Mouse (Mus musculus) forebrain, embryonic 16.5 days (tissue): ENCODE measurements around the gene Mettl9. TPM values are rescaled to one million over a fixed set of nuclear protein-coding genes. Genes with fewer than 3 reads are reported as not detected.

Experiments used
- ATAC-seq: fragments of 200-750 bp; cut with Nextera tagmentation; 2 replicates; pipeline ENCODE4 v1.8.0; 2017; ENCODE audit warnings: mild to moderate bottlenecking, moderate library complexity
- H3K27ac ChIP-seq: fragments of 300-500 bp; sonication (generic); 2 replicates; pipeline ENCODE4 v1.5.1; 2014; ENCODE audit warnings: low read length, control low read depth
- H3K27me3 ChIP-seq: fragments of 300-500 bp; sonication (generic); replicated peaks from 2 replicates; pipeline ENCODE4 v1.6.1; 2014; ENCODE audit warnings: low read length; ENCODE audit not compliant: control insufficient read depth, insufficient read depth
- H3K36me3 ChIP-seq: fragments of 300-500 bp; sonication (generic); 2 replicates; pipeline ENCODE4 v1.6.1; 2014; ENCODE audit not compliant: control insufficient read depth, insufficient read depth
- H3K4me1 ChIP-seq: fragments of 300-500 bp; sonication (generic); replicated peaks from 2 replicates; pipeline ENCODE4 v1.6.1; 2014; ENCODE audit warnings: low read length; ENCODE audit not compliant: control insufficient read depth, insufficient read depth
- H3K4me2 ChIP-seq: fragments of 300-500 bp; sonication (generic); 2 replicates; pipeline ENCODE4 v1.6.1; 2014; ENCODE audit warnings: mild to moderate bottlenecking, low read length, control low read depth
- H3K4me3 ChIP-seq: fragments of 300-500 bp; sonication (generic); replicated peaks from 2 replicates; pipeline ENCODE4 v1.5.1; 2014; ENCODE audit warnings: mild to moderate bottlenecking, low read length, control low read depth
- H3K9ac ChIP-seq: fragments of 300-500 bp; sonication (generic); replicated peaks from 2 replicates; pipeline ENCODE4 v1.6.1; 2014; ENCODE audit warnings: low read depth, low read length, control low read depth
- H3K9me3 ChIP-seq: fragments of 300-500 bp; sonication (generic); 2 replicates; pipeline ENCODE4 v1.6.1; 2016; ENCODE audit warnings: low read length; ENCODE audit not compliant: control insufficient read depth
- WGBS: fragments of 180-500 bp; shearing (Covaris S2); extraction: QIAGEN DNeasy Blood & Tissue Kit; methylation state at CpG from one replicate; pipeline ENCODE4 v1.1.7; 2014; 5-methylcytosine and 5-hydroxymethylcytosine counted together
- polyA plus RNA-seq: library from polyadenylated mRNA; unstranded; fragments of >200 nt; fragmentation: Nextera tagmentation; extraction: Ambion mirVana; gene quantifications from 2 replicates; pipeline ENCODE4 v1.2.1, GENCODE M21; 2015

Gene Mettl9
- polyA plus RNA-seq, 1 experiment from 2014 or later = 207 TPM

GRCm38 (mm10) chr7:121111762-121112161 is 77.5 kb downstream of the Mettl9 start:
- H3K4me1 ChIP-seq = no peaks in the 10 kb centered on the region
- no peak overlapping the region for H3K9ac ChIP-seq
- no peaks in the 10 kb centered on the region for H3K27me3 ChIP-seq
- no peak overlapping the region for H3K4me2 ChIP-seq
- H3K27ac ChIP-seq = no peak overlapping the region
- H3K9me3 ChIP-seq = no peaks in the 10 kb centered on the region
- H3K36me3 ChIP-seq = no peaks in the 10 kb centered on the region
- WGBS = 80% methylated on average over 3 of the region's 3 CpGs
- no peak for ATAC-seq
- no peak overlapping the region for H3K4me3 ChIP-seq

DNA sequence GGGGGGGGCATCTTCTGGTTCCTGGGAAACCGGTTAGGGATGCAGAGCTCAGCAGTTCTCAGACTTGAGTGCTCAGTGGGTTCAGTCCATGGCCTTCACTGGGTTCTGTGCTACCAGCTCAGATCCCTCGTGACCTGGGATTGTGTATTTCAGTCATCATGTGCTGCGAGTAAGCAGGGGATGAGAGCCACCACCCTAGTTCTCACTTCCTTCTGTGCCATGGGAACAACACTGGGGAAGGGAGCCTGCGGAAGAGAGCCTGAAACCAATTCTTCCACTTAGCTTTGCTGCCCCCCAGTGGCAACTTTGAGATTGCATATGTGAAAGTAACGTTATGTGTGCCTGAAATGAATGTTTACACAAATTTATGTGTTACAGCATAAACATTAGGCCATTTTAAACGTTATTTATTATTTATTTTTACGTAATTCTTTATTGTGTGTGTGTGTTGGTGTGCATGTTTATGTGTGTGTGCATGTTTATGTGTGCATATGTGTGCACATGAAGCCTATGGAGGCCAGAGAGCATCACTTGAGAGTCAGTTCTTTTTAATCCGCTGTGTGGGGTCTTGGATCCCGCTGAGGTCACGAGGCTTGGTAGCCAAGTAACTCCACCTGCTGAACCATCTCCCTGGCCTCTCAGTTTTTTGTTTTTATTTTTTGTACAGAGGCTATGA is 86.0 kb downstream of the Mettl9 start:
- ATAC-seq = peak; percentile 88
- no peaks in the 10 kb centered on the region for H3K9me3 ChIP-seq
- no peak overlapping the region; the same call in 1 of the 2 replicates for H3K9ac ChIP-seq
- H3K4me3 ChIP-seq = no peak overlapping the region
- WGBS = 11% methylated on average over 10 of the region's 10 CpGs
- H3K4me2 ChIP-seq = no peak overlapping the region
- H3K4me1 ChIP-seq = 0 out of 2 replicates have a peak, but pooled peaks cover 3% of the 10 kb centered on the region
- H3K36me3 ChIP-seq = no peaks in the 10 kb centered on the region
- no peak overlapping the region for H3K27ac ChIP-seq
- H3K27me3 ChIP-seq = 0 out of 2 replicates have a peak, but pooled peaks cover 2% of the 10 kb centered on the region

Other genes with a start within 250 kb of the Mettl9 start
- not detected in 2 replicates for gene Gm5737, start 222.1 kb upstream of the Mettl9 start, polyA plus RNA-seq
- 38.9 and 40.3 TPM in 2 replicates for gene Eef2k, start 191.6 kb upstream of the Mettl9 start, polyA plus RNA-seq
- gene Polr3e, start 116.7 kb upstream of the Mettl9 start, polyA plus RNA-seq = 32.6 and 34.5 TPM in 2 replicates
- 8.8 and 9.0 TPM in 2 replicates for gene Cdr2, start 52.1 kb upstream of the Mettl9 start, polyA plus RNA-seq
- 0.17 TPM in 1 of 2 replicates, not detected in the other for gene Mfsd13b, start 51.9 kb upstream of the Mettl9 start, polyA plus RNA-seq
- gene Igsf6, start 40.1 kb downstream of the Mettl9 start, polyA plus RNA-seq = 0.77 and 1.0 TPM in 2 replicates
- gene Otoa, start 47.2 kb downstream of the Mettl9 start, polyA plus RNA-seq = not detected in 2 replicates